Mouse (Mus musculus) spleen, postnatal 14 days (tissue): ENCODE results near the gene Olfr744.
"Not testable (repeated sequence)": the region's sequence is repeated elsewhere in the genome, so short reads cannot be mapped to it uniquely, and the experiment has no call there.

Source experiments
- DNase-seq, 2 experiments: peaks; one replicate each; pipeline ENCODE4 v3.0.0; 2021 to 2022; ENCODE audit warnings: low spot score in 2 of 2

The Olfr744 gene

DNA sequence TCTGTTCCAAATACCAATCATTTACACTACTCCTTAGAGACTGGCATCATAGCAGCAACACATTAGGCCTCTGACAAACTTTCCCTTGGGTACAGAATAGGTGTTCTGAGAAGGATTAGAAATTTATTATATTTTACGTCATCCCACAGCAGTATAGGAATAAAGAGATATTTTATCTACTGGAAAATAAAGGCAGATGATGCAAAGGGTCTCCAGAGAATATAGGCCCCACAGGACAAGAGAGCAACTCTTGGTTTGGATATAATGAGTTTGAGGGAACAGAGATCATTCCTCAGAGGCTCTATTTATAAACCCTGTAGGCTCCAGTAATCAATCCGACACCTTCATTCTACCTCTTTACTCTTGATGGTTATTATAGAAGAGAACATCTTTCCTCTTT lies at the start of gene Olfr744:
TSS of gene Olfr744 (plus strand) at position 301 of the 400 bp plus-strand sequence.
- no peak for DNase-seq

DNA sequence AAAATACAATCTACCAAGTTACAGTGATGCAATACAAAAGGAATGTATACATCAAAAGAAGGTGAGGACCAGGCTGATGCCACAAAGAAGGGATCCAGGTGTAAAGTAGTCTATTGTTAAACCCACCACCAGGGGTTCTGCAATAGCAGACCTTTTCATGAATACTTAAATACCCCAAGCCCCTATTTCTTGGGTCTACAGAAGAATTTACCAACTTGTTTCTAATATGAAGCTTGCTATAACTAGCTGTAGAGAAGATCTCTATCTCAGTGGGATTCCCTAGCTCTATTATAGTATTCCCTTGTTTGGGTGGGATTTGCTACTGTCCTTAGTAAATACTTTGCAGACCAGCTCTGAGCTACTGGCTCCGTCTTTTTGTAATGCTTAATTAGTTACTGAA lies 41.6 kb upstream of the Olfr744 start:
- not testable (repeated sequence) for DNase-seq

DNA sequence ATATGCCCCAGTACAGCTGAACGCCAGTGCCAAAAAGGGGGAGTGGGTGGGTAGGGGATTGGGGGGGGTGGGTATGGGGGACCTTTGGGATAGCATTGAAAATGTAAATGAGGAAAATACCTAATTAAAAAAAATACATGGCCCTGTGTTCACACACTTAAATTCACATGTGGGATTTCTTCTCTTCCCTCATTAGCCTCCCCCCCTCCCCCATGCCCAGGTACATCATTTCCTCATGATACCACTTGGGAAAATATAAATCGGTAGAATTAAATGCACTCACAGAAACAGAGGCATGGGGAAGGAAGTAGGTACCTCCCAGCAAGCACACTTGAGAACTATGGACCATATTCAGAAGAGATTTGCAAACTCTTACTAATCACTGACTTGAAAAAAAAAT lies 24.4 kb downstream of the Olfr744 start, which contains the start of gene Olfr745:
TSS of gene Olfr745 (plus strand) at position 301 of the 400 bp plus-strand sequence.
- no peak for DNase-seq

DNA sequence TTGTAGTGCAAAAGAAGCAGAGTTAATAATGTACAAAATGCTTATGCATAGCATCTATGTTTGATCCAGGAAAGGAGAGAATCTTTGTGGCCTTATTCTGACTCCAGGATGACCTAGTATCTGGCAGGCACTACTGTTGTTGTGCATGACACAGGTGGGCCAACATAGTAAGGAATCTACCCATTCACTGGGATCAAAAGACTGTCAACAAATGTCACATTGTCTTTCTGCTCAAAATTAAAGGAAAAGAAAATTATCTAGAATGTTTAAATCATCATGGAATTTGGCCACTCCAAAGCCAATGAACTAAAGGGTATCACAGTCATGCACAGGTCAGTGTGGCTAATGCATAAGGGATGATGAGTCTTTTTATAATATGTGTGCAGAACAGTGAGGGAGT lies 32.1 kb downstream of the Olfr744 start, which contains the start of gene Olfr746:
TSS of gene Olfr746 (plus strand) at position 301 of the 400 bp plus-strand sequence.
- no peak for DNase-seq
